Mouse (Mus musculus): ENCODE measurements at regions not wholly inside any gene's neighbourhood (a gene's known extent, or its start where the extent isn't known, plus 50 kb on each side); places are given as distances from the start of the nearest gene placed in this dataset.

DNA sequence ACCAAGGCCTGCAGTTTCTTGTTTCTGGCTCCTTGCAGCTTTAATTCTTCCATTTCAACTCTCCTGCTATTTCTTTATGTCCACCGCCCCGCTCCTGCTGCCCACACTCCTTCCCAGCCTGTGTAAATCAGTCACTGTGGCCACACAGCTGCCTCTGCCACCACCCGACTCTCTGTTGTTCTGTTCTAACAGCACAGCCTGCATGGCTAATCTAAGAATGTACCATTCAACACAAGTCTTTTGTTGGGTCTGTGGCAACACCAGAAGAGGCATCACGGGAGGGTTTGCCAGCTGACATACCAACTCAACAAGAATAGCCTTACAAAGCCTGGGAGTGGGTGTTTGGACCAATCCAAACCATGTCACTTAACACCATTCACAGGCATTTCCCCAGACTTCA, 264.9 kb upstream of the Pum3 start:
- Histone ChIP-seq H3K36me3 (replicated peaks; ENCODE audit: low read length) (no peaks in the 10 kb centered on the region), H3K4me3 (replicated peaks) (no peak overlapping the region), H3K9me3 (peaks cover 11% of the 10 kb centered on the region), H3K27me3 (replicated peaks) (no peaks in the 10 kb centered on the region), H3K4me1 (no peaks in the 10 kb centered on the region)
- TF ChIP-seq FLI1 (IDR thresholded peaks at IDR 0.05; ENCODE audit: low read length) (no peak), GATA1 (IDR thresholded peaks at IDR 0.05; ENCODE audit: borderline replicate concordance, low read length) (no peak)

DNA sequence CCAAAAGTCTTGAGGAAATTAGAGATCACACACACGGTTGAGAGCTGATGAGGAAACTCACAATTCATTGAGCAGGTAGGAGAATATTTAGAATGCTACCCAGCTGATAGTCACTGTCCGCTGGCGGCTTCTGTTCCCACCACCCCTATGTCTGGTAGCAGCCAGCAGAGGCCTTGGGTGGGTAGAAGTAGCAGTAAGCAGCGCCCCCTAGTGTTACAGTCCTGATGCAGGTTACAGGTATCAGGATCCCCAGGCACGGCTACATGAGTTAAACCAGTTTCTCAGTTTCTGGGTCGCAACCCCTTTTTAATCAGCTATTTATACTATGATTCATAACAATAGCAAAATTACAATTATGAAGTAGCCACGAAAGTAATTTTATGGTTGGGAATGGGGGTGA, 264.1 kb upstream of the Pum3 start:
- no peaks in the 10 kb centered on the region for H3K36me3 ChIP-seq (replicated peaks; ENCODE audit: low read length)
- peaks cover 11% of the 10 kb centered on the region for H3K9me3 ChIP-seq
- H3K27me3 ChIP-seq (replicated peaks) = no peaks in the 10 kb centered on the region
- no peak overlapping the region for H3K4me3 ChIP-seq (replicated peaks)
- TF ChIP-seq FLI1 (IDR thresholded peaks at IDR 0.05; ENCODE audit: low read length) (no peak), GATA1 (IDR thresholded peaks at IDR 0.05; ENCODE audit: borderline replicate concordance, low read length) (no peak)
- no peaks in the 10 kb centered on the region for H3K4me1 ChIP-seq

DNA sequence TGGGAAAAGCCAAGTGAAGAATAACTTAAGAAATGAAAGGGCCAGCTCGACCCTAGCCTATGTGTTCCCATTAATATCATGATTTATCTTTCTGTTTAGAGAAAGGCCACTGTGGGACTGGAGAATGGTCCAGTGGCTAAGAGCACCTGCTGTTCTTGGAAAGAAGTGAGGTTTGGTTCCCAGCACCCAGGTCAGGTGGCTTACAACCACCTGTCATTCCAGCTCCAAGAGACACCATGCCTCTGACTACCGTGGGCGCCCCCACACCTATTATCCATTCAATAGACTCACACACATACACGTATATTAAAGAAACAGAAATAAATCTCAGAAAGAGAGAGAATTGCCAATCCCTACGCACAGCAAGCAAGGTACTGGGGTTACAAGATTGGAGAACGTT, 263.3 kb upstream of the Pum3 start:
- TF ChIP-seq FLI1 (IDR thresholded peaks at IDR 0.05; ENCODE audit: low read length) (no peak), GATA1 (IDR thresholded peaks at IDR 0.05; ENCODE audit: borderline replicate concordance, low read length) (no peak)
- Histone ChIP-seq H3K27me3 (replicated peaks) (no peaks in the 10 kb centered on the region), H3K36me3 (replicated peaks; ENCODE audit: low read length) (no peaks in the 10 kb centered on the region), H3K4me1 (no peaks in the 10 kb centered on the region), H3K4me3 (replicated peaks) (no peak overlapping the region), H3K9me3 (peaks cover 11% of the 10 kb centered on the region)

DNA sequence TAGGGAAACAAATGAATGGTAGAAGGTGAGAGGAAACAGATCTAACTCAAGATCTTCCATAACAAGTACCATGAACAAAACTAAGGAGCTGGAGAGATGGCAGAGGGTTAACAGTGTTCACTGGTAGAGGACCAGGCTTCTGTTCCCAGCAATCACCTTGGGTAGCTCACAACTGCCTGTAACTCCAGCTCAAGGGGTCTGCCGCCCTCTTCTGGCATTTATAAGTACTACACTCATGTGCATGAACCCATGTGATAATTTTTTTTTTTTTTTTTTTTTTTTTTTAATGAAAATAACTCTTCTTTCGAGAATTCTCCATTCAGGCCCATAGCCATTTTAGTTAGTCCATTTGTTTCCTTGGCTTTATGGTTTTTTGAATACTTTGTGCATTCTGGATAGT, 253.8 kb upstream of the Pum3 start:
- H3K4me3 ChIP-seq (replicated peaks) = no peak overlapping the region
- TF ChIP-seq GATA1 (IDR thresholded peaks at IDR 0.05; ENCODE audit: borderline replicate concordance, low read length) (no peak), FLI1 (IDR thresholded peaks at IDR 0.05; ENCODE audit: low read length) (no peak)
- no peaks in the 10 kb centered on the region for H3K36me3 ChIP-seq (replicated peaks; ENCODE audit: low read length)
- H3K4me1 ChIP-seq = no peaks in the 10 kb centered on the region
- peaks cover 9% of the 10 kb centered on the region for H3K9me3 ChIP-seq
- H3K27me3 ChIP-seq (replicated peaks) = no peaks in the 10 kb centered on the region

DNA sequence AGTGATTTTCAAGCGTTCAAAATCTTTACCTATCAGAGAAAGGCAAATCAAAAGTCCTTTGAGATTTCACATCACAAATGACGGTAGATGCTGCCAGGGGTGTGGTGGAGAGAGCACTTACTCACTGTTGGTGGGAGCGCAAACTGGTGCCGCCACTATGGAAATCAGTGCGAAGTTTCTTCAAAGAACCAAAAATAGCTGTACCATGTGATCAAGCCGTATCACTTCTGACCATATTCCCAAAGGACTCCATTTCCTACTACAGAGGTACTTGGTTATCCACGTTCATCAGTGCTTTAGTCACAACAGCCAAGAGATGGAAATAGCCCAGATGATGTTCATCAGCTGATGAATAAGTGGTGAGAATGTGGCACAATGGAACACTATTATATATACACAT, 249.8 kb upstream of the Pum3 start:
- H3K36me3 ChIP-seq (replicated peaks; ENCODE audit: low read length) = no peaks in the 10 kb centered on the region
- H3K4me3 ChIP-seq (replicated peaks) = no peak overlapping the region
- H3K9me3 ChIP-seq = peaks cover 11% of the 10 kb centered on the region
- no peaks in the 10 kb centered on the region for H3K27me3 ChIP-seq (replicated peaks)
- no peaks in the 10 kb centered on the region for H3K4me1 ChIP-seq
- no peak for TF ChIP-seq GATA1 (IDR thresholded peaks at IDR 0.05; ENCODE audit: borderline replicate concordance, low read length)
- no peak for TF ChIP-seq FLI1 (IDR thresholded peaks at IDR 0.05; ENCODE audit: low read length)

DNA sequence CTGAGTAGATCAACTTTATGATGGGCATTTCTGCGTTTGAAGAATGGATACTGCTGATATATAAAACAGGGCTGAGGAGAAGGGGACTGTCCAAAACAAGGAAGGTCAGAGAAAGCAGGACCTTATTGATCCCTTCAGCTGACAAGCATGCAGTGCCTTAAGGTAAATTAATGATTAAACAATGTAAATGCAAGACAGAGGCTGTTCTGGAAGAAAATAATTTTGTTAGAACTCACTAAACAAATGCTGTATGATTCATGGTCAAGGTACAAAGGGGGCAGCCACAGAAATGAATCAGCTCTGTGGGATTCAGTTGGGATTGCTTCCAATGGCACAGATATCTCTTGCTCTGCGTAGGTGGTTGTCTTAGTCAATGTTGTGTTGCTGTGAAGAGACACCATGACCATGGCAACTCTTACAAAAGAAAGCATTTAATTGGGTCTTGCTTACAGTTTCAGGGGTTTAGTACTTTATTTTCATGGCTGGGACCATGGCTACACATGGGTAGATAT, 243.1 kb upstream of the Pum3 start:
- Histone ChIP-seq H3K36me3 (replicated peaks; ENCODE audit: low read length) (no peaks in the 10 kb centered on the region), H3K4me1 (no peaks in the 10 kb centered on the region), H3K9me3 (peaks cover 3% of the 10 kb centered on the region; the same call in 1 of the 2 replicates), H3K4me3 (replicated peaks) (no peak overlapping the region), H3K27me3 (replicated peaks) (no peaks in the 10 kb centered on the region)
- TF ChIP-seq FLI1 (IDR thresholded peaks at IDR 0.05; ENCODE audit: low read length) (no peak), GATA1 (IDR thresholded peaks at IDR 0.05; ENCODE audit: borderline replicate concordance, low read length) (no peak)

DNA sequence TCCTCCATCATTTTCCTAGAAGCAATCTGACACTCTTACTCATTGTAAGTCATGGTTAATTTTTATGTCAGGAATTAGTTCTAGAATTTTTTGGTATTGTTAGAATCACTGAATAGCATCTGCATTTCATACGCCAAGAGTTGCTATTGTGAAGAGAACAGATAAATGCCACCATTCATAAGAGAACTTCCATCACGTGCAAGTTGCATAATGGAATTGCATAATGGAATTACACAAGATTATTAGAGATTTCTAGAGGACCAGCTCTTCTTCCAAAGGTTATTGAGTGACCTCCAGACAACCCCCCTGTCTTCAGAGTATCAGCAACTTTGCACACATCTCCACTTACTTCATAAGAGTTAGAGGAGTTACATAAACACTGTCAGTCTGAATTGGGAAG, 233.7 kb upstream of the Pum3 start:
- Histone ChIP-seq H3K36me3 (replicated peaks; ENCODE audit: low read length) (no peaks in the 10 kb centered on the region), H3K27me3 (replicated peaks) (no peaks in the 10 kb centered on the region), H3K4me1 (no peaks in the 10 kb centered on the region), H3K9me3 (peaks cover 5% of the 10 kb centered on the region), H3K4me3 (replicated peaks) (no peak overlapping the region)
- no peak for TF ChIP-seq FLI1 (IDR thresholded peaks at IDR 0.05; ENCODE audit: low read length)
- TF ChIP-seq GATA1 (IDR thresholded peaks at IDR 0.05; ENCODE audit: borderline replicate concordance, low read length) = no peak

DNA sequence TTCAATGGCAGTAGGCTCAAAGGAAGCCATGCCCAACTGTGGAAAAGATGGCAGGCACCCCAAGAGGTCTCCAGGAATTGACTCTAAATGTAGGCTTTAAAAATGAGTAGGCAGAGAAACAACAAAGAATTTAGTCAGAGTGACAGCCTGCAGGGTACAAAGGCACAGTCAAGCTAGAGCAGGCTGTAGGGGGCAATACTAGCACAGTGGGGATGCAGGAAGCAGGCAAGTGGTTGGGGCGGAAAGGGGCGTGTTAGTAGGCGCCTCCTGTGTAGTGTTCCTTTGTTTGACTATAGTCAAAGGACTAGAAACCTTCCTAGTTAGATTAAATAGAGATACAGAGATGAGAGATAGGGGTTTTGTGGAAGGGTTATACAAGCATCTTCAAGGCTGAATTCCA, 211.4 kb upstream of the Pum3 start:
- no peak for TF ChIP-seq GATA1 (IDR thresholded peaks at IDR 0.05; ENCODE audit: borderline replicate concordance, low read length)
- TF ChIP-seq FLI1 (IDR thresholded peaks at IDR 0.05; ENCODE audit: low read length) = no peak
- Histone ChIP-seq H3K36me3 (replicated peaks; ENCODE audit: low read length) (no peaks in the 10 kb centered on the region), H3K4me1 (no peaks in the 10 kb centered on the region)

DNA sequence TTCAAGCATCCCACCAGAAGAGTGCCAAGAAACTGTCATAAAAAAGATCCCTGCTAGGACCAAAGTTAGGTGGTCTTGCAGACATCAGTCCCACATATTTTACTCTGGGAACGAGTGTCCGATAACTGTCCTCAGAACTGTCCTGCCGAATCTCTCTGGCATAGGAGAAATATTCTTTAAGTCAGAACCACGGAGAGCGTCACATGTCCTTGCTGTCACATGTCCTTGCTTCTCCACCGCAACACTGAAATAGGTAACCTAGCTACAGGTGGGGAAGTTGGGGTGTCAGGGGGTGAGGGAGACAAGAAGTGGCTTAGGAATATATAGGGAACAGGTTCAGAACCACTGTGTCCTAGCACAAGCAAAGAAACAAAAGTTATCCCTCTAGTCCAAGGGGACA, 203.5 kb upstream of the Pum3 start:
- TF ChIP-seq GATA1 (IDR thresholded peaks at IDR 0.05; ENCODE audit: borderline replicate concordance, low read length) (no peak), FLI1 (IDR thresholded peaks at IDR 0.05; ENCODE audit: low read length) (no peak)
- no peaks in the 10 kb centered on the region for H3K4me1 ChIP-seq
- 0 out of 2 replicates have a peak, but pooled peaks cover 4% of the 10 kb centered on the region for H3K9me3 ChIP-seq
- H3K4me3 ChIP-seq (replicated peaks) = no peak overlapping the region
- no peaks in the 10 kb centered on the region for H3K27me3 ChIP-seq (replicated peaks)
- H3K36me3 ChIP-seq (replicated peaks; ENCODE audit: low read length) = no peaks in the 10 kb centered on the region

More for the DNA sequence above, 211.4 kb upstream of the Pum3 start:
- Histone ChIP-seq H3K27me3 (replicated peaks) (no peaks in the 10 kb centered on the region), H3K4me3 (replicated peaks) (no peak overlapping the region), H3K9me3 (no peaks in the 10 kb centered on the region)

DNA sequence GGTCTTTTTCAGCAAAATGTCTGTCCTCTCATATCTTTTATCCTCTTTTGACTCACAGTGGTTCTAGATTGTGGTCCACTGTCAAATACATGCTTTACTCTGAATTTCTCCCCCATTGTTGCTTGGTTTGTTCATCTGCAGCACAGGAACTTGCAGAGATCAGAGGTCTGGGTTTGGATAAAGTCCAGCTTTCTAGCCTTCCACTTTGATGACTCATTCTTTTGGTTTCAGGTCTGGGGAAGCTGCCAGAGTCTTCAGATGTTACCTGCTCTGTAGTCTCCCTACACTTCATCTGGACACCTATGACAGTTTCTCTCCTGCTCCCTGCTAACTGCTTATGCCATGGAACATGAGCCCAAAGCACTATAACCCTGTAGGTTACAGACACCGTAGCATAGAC, 198.0 kb upstream of the Pum3 start:
- Histone ChIP-seq H3K9me3 (0 out of 2 replicates have a peak, but pooled peaks cover under 1% of the 10 kb centered on the region), H3K27me3 (replicated peaks) (no peaks in the 10 kb centered on the region), H3K4me3 (replicated peaks) (no peak overlapping the region), H3K36me3 (replicated peaks; ENCODE audit: low read length) (no peaks in the 10 kb centered on the region), H3K4me1 (no peaks in the 10 kb centered on the region)
- TF ChIP-seq FLI1 (IDR thresholded peaks at IDR 0.05; ENCODE audit: low read length) (no peak), GATA1 (IDR thresholded peaks at IDR 0.05; ENCODE audit: borderline replicate concordance, low read length) (no peak)

DNA sequence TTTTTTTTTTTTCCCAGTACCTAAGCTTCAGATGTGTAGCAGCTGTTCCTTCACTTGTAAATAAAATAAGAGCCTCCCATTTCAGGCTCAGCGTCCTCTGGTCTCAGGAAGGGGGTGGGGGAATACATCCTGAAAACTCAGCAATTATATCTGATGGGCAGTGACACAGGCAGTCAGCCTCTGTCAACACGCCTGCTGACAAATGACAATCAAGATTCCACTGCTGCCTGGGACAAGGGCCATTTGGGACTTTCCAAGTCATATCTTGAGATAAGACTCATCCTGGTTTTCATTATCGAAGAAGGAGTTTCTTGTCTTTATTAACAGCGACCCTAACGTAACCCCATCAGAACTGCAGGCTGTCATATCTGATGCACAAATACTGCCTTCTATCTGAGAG, 187.9 kb upstream of the Pum3 start:
- TF ChIP-seq GATA1 (IDR thresholded peaks at IDR 0.05; ENCODE audit: borderline replicate concordance, low read length) (no peak), FLI1 (IDR thresholded peaks at IDR 0.05; ENCODE audit: low read length) (no peak)

More for the DNA sequence above, 187.9 kb upstream of the Pum3 start:
- H3K4me1 ChIP-seq = no peaks in the 10 kb centered on the region
- no peaks in the 10 kb centered on the region for H3K27me3 ChIP-seq (replicated peaks)
- H3K4me3 ChIP-seq (replicated peaks) = no peak overlapping the region
- H3K9me3 ChIP-seq = no peaks in the 10 kb centered on the region
- no peaks in the 10 kb centered on the region for H3K36me3 ChIP-seq (replicated peaks; ENCODE audit: low read length)

Measured in megakaryocyte, embryonic 14.5 days (primary cell).